Mouse (Mus musculus) skeletal muscle tissue, adult 2 months (tissue): ENCODE data around the gene Trappc10.

Source experiments
- DNase-seq: peaks from one replicate; pipeline ENCODE4 v3.0.0-alpha.2; 2012; ENCODE audit warnings: low read depth, low spot score

Trappc10 gene

DNA sequence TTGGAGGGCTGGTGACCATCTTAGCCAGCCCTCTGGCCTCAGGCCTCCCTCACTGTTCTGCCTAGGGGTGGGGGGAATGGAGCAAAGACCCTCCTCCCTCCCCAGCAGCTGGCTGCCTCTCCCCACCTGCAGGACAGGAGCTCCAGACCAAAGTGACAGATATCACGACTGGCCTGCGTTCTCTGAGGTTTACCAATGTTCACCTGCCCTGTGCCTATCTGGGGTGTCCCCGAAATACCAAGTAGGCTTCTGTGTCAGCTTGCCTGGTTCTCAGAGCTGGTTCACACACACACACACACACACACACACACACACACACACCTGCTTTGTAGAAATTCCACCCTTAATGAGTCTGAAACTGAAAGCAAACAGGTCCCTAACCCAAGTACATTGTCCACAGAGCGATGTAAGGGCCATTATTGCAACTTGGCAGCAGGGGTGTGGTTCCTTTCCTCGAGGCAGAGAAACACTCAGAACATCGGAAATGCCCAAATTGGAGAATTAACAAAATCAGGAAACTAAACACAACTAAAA is 13.8 kb upstream of the Trappc10 start:
- DNase-seq, result no peak

DNA sequence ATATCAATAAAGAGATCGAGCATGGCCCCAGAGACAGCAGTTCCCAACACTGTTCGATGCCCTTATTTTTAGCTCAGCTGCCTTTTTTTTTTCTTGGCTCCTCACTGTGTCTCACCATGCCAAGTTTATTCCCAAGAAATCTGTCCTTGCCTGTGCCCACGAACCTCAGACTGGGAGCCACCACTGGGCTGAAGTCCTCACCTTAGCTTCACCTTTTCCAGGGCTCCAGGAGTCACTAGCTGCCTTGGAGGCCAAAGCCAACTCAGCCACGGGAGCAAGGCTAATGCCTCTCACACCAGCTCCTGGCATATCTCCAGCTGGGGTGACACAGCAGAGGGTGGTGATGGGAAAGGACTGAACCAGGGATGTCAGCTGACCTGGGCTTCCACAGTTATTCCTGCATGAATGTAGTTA is 11.2 kb upstream of the Trappc10 start:
- peak; percentile 52 for DNase-seq

DNA sequence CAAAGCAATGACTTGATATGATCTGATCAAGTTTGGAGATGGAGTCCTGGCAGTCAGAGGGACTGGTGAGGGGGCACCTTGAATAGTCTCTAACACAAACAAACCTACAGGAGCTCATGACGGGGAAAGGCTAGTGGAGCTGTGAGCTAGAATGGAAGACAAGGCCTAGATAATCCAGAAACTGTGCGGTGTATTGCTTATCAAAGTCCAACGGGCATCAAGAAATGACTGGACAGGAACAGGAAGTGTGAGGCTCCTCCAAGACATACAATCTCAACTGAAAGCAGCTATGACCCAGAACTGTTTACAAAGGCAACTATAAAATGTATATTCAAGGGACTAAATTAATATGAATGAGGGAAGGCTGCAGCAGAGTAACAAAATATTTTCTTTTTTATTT is 2.8 kb upstream of the Trappc10 start:
- DNase-seq, result no peak

GRCm38 (mm10) chr10:78246725-78247124 is 2.3 kb upstream of the Trappc10 start:
- no peak for DNase-seq

DNA sequence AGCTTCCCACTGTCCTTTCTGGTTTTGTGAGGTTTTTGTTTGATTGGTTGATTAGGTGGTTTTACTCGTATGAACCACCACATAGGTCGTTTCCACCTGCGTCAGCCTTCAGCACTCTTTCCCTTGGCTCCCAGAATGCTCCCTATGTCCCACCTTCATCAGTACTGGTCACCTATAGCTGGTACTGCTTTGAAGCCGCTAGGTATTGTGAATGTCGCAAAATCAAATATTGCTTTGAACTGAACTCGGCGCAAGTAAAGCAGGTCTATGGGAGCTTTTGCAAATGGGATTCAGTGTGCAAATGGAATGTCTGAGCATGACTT is 745 bp upstream of the Trappc10 start:
- no peak for DNase-seq

DNA sequence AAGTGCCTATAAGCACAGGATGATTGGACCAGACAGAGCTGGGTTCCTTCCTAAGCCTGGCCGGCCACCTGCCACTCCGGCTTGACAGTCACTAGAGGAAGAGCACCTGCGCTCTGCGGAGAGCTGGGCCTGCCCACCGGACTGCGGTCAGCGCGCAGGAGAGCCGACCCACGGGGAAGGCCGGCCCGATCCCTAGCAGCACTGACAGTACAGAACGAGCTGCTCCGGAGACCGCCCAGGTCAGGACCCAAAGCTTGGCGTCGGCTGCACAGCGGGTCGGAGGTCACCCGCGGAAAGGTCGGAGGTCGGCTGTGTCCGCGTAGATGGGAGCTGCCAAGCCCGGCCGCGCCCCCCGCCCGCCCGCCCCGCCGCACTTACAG is 393 bp downstream of the Trappc10 start:
- no peak for DNase-seq

DNA sequence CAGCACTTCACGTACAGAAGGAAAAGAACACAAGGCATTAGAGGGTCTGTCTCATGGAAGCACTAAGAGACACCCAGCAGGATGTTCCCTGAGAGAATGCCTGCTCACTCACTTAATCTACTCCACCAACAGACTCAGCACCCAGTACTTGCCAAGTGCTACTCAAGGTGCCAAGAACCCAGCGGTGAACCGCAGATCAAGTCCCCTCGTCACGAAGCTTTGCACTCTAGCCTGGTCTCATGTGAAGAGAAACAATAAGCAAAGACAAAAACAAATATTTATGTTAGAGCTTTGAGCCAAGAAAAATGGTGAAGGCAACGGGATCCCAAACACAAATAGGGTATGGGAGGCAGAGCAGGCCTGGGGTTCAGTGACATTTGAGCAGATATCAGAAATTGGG is 5.5 kb downstream of the Trappc10 start:
- no peak for DNase-seq

DNA sequence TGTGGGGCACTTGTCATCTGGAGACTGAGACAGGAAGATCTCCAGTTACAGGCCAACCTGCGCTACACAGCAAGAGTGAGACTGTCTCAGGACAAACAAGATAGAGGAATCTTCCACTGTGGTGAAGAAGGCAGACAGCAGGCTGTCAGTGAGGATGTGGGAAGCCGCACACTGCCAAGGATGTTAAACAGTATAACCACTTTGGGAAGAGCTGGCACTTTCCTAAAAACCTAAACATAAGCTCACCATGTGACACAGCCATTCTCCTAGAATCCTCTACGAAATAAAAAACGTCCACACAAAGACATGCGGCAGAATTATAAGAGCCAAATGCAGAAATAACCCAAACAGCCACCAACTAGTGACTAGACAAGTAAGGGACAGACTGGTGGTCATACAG is 6.1 kb downstream of the Trappc10 start:
- no peak for DNase-seq

- no peak for DNase-seq
These were observed 6.6 kb downstream of the Trappc10 start for GRCm38 (mm10) chr10:78237809-78238208.

- DNase-seq, result no peak
These were observed 7.4 kb downstream of the Trappc10 start for GRCm38 (mm10) chr10:78236885-78237629.

DNA sequence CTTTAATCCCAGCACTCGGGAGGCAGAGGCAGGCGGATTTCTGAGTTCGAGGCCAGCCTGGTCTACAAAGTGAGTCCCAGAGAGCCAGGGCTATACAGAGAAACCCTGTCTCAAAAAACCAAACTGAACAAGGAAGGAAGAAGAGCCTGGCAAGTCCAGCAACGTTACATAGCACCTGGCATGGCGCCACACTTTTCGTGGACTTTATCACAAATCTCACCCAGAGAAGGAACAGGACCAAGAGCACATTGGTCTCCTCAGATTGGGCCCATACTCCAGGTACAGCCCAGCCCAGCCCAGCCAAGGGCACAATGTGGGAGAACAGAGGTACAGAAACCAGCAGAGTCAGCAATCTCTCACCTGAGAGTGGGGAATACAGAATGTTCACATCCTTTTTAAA is 10.7 kb downstream of the Trappc10 start:
- DNase-seq, result no peak

DNA sequence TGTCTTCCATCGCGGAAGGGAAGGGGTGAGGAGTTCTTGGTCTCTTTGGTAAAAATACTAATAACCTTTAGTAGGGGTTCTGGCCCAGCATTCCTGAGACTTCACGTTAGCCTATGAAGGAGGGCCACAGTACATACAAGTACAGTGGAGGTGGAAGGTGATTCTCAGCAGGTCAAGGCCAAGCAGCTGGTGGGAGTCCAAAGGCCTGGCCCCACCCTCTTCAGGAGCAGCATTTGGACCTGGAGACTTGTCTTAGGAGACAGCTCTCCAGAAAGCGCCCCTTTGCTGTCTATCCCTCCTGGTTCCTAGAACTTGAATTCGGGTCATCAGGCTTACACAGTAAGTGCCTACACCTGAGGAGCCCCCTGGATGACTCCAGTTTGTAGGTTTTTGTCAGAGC is 11.3 kb downstream of the Trappc10 start:
- DNase-seq, result no peak

GRCm38 (mm10) chr10:78232301-78232980 is 12.0 kb downstream of the Trappc10 start:
- DNase-seq, result no peak

- no peak for DNase-seq
These were observed 15.9 kb downstream of the Trappc10 start for GRCm38 (mm10) chr10:78228560-78228928.

- peak; percentile 18 for DNase-seq
These were observed 16.4 kb downstream of the Trappc10 start for GRCm38 (mm10) chr10:78227875-78228559.

DNA sequence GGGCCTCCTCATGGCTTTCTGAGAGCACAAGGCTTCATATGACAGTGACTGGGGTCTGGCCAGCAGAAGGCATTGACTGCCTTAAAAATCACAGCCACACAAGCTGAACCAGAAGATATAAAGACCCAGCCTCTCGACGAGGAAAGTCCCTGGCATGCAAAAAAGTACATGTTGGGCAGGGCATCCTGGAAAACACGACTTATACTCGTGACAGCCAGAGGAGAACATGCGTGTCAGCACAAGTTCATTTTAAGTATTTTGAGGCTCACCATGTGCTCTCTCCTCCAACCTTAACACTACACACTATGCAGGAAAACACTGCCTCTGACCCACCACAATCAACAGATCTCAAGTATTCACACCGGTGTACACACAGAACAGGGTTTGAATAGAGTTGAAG is 20.3 kb downstream of the Trappc10 start:
- DNase-seq, result no peak

DNA sequence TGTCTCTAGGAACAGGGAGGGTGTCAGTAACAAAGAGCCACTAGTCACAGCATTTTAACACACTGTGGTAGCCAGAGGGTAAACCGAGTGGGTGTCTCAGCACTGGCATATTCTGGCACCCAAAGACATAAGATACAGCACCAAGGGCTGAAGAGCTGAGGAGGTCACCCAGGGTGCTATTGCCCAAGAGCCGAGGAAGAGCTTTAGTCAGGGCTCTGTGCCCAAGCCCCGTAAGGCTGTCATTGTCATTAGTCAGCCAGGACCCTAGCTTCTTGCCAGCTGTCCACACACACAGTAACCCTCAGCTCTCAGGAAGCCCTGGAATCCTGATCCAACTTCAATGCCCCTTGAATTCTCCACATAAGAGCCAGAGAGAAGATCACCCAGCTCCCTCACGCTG is 21.5 kb downstream of the Trappc10 start:
- peak; percentile 44 for DNase-seq

DNA sequence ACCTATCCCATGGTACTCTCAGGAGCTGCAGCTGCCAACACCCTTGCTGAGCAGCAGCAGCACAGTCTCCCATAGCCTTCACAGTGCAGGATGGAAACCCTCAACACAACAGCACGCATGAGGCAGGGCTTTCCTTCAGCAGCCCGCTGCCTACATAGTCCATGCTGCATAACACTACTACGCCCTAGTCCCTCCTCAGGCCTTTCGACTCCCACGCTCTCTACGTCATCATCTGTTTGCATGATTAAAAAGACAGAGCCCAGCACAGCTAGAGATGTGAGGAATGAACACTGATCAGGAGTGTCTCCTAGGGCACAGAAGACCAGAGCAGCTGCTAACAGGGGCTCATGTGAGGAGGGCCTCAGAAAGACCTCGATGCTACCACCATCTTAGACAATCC is 23.1 kb downstream of the Trappc10 start:
- DNase-seq, result no peak

- no peak for DNase-seq
These were observed 24.9 kb downstream of the Trappc10 start for GRCm38 (mm10) chr10:78219528-78219927.

- DNase-seq, result no peak
These were observed 25.9 kb downstream of the Trappc10 start for GRCm38 (mm10) chr10:78218576-78218975.

- DNase-seq, result no peak
These were observed 27.9 kb downstream of the Trappc10 start for GRCm38 (mm10) chr10:78216376-78217083.

- DNase-seq, result no peak
These were observed 30.1 kb downstream of the Trappc10 start for GRCm38 (mm10) chr10:78214371-78214770.
